In genomic region chr1:90012850-90013249, GRCm38 (mm10) we compare ENCODE assay signal across 14 mouse cellular contexts. TPM values are rescaled to one million over a fixed set of nuclear protein-coding genes. Genes with fewer than 3 reads are reported as not detected.
A peak's percentile ranks its signal among the peaks of the same experiment; 100 is the strongest.
DNase-seq lines count a peak whose midpoint lies in the region; ATAC-seq lines count a peak whose summit lies in the region.
"Had no signal": no experiment of that assay in that cellular context is flagged by ENCODE, and none has a peak within 500 bp of the region (broad histone marks: within the 10 kb centered on the region; RNA-seq: fewer than 3 reads in every experiment).

No protein-coding gene starts in this region.

- peak; percentile 20 to 38 for DNase-seq in cerebellum, postnatal 10 days
- DNase-seq in cerebellum, adult 18-20 months, result no peak
- DNase-seq in limb, embryonic 11.5 days (ENCODE audit: low spot score), result peak; percentile 40
- DNase-seq in limb, embryonic 10.5 days (ENCODE audit: low spot score), result no peak
- DNase-seq in 416B (ENCODE audit: low read depth) (peak; percentile 46), ZHBTc4 (ENCODE audit: low read depth, low spot score) (peak; percentile 67)
- DNase-seq in spleen, postnatal 14 days (ENCODE audit: low spot score in 2 of 2), result no peak
- DNase-seq: heart, adult 18-20 months; kidney, adult 2 months; layer of hippocampus, adult 9-11 months; lung, postnatal 14 days had no signal

- no peak overlapping the region for H3K9ac ChIP-seq in limb, embryonic 11.5 days (ENCODE audit: low read length)
- no peak overlapping the region for H3K9ac ChIP-seq in kidney, embryonic 15.5 days
- H3K9ac ChIP-seq: limb, embryonic 12.5 days had no signal

- 68% methylated on average over 7 of the region's 7 CpGs for WGBS in limb, embryonic 11.5 days
- 66% methylated on average over 7 of the region's 7 CpGs for WGBS in limb, embryonic 10.5 days
- 68% methylated on average over 7 of the region's 7 CpGs for WGBS in kidney, embryonic 15.5 days

- no peak overlapping the region for H3K4me2 ChIP-seq in limb, embryonic 11.5 days (ENCODE audit: low read depth, severe bottlenecking)
- H3K4me2 ChIP-seq in kidney, embryonic 15.5 days, result no peak overlapping the region
- H3K4me2 ChIP-seq: limb, embryonic 12.5 days had no signal

- H3K36me3 ChIP-seq in limb, embryonic 11.5 days (ENCODE audit: control insufficient read depth, insufficient read depth, low read length), result no peaks in the 10 kb centered on the region
- H3K36me3 ChIP-seq in limb, embryonic 10.5 days, result no peaks in the 10 kb centered on the region
- H3K36me3 ChIP-seq in kidney, embryonic 15.5 days, result no peaks in the 10 kb centered on the region
- H3K36me3 ChIP-seq: limb, embryonic 12.5 days had no signal

- no peak overlapping the region for H3K27ac ChIP-seq in limb, embryonic 11.5 days (replicated peaks; ENCODE audit: low read depth, low read length)
- no peak overlapping the region for H3K27ac ChIP-seq in limb, embryonic 10.5 days
- H3K27ac ChIP-seq in kidney, embryonic 15.5 days, result no peak overlapping the region
- H3K27ac ChIP-seq: limb, embryonic 12.5 days had no signal

- H3K9me3 ChIP-seq in limb, embryonic 11.5 days (ENCODE audit: control insufficient read depth, low read length), result no peaks in the 10 kb centered on the region
- no peaks in the 10 kb centered on the region for H3K9me3 ChIP-seq in limb, embryonic 10.5 days (replicated peaks)
- no peaks in the 10 kb centered on the region for H3K9me3 ChIP-seq in kidney, embryonic 15.5 days (replicated peaks)

- no peaks in the 10 kb centered on the region for H3K4me1 ChIP-seq in limb, embryonic 11.5 days (ENCODE audit: control insufficient read depth, insufficient read depth, low read length)
- H3K4me1 ChIP-seq in limb, embryonic 10.5 days, result no peaks in the 10 kb centered on the region
- H3K4me1 ChIP-seq in kidney, embryonic 15.5 days, result no peaks in the 10 kb centered on the region
- H3K4me1 ChIP-seq: limb, embryonic 12.5 days had no signal

- H3K4me3 ChIP-seq in limb, embryonic 11.5 days (ENCODE audit: low read depth, low read length), result no peak overlapping the region
- no peak overlapping the region for H3K4me3 ChIP-seq in limb, embryonic 10.5 days
- H3K4me3 ChIP-seq in kidney, embryonic 15.5 days (replicated peaks), result no peak overlapping the region
- H3K4me3 ChIP-seq: erythroblast, embryonic 14.5 days; limb, embryonic 12.5 days had no signal

- no peak for ATAC-seq in limb, embryonic 11.5 days (ENCODE audit: insufficient number of reproducible peaks, low FRiP score, low TSS enrichment, low read depth)
- no peak for ATAC-seq in kidney, embryonic 15.5 days (replicated peaks; ENCODE audit: low FRiP score)

- no peaks in the 10 kb centered on the region for H3K27me3 ChIP-seq in limb, embryonic 11.5 days (ENCODE audit: control insufficient read depth, insufficient read depth, low read length)
- no peaks in the 10 kb centered on the region; the same call in 1 of the 2 replicates for H3K27me3 ChIP-seq in limb, embryonic 10.5 days (ENCODE audit: low read depth, poor library complexity, severe bottlenecking)
- H3K27me3 ChIP-seq in kidney, embryonic 15.5 days, result 0 out of 2 replicates have a peak, but pooled peaks cover 7% of the 10 kb centered on the region

RNA-seq across cellular contexts. Expression of gene Asb18, which starts 1.6 kb away (rescaled TPM):
- 0.04 TPM in 1 of 2 replicates, not detected in the other for polyA plus RNA-seq in limb, embryonic 11.5 days (2014; fragmentation: Nextera tagmentation; extraction: Ambion mirVana)
- not detected in 2 replicates for polyA plus RNA-seq in limb, embryonic 10.5 days (2016; fragmentation: Nextera tagmentation; extraction: Ambion mirVana)
- polyA plus RNA-seq in kidney, embryonic 15.5 days (2015; fragmentation: Nextera tagmentation; extraction: Ambion mirVana), result 0.04 and 0.09 TPM in 2 replicates
- polyA plus RNA-seq: erythroblast, embryonic 14.5 days had no signal

Comparison
In these comparisons a context has a peak if more than half of its experiments do, and no peak if none do; other contexts are left out.
1. DNase-seq: peak in cerebellum, postnatal 10 days (2 of 2), limb, embryonic 11.5 days (single experiment), 416B (single experiment) and ZHBTc4 (single experiment); none in cerebellum, adult 18-20 months (0 of 2), limb, embryonic 10.5 days (single experiment) and spleen, postnatal 14 days (0 of 2).